Mouse (Mus musculus) MEL (cell line): ENCODE measurements around the gene Dnaaf3. TPM values are rescaled to one million over a fixed set of nuclear protein-coding genes. Genes with fewer than 3 reads are reported as not detected.

Experiments
- DNase-seq: peaks from one replicate; pipeline ENCODE4 v3.0.0; 2011; ENCODE audit warnings: low read depth, low spot score
- H3K27ac ChIP-seq: 2 replicates; pipeline ENCODE4 v1.5.1; 2012; ENCODE audit warnings: low read depth, mild to moderate bottlenecking, control low read depth, low read length, moderate library complexity; ENCODE audit not compliant: control insufficient read depth
- H3K27me3 ChIP-seq, 2 experiments: fragments of 150-350 bp in 1 of 2; sonication (generic) in 1 of 2; 2 replicates each; pipeline ENCODE4 v1.6.1; 2012; ENCODE audit warnings: low read length in 2 of 2, mild to moderate bottlenecking in 2 of 2, improper control_type of control experiment in 1 of 2, moderate library complexity in 1 of 2; ENCODE audit not compliant: insufficient read depth in 2 of 2, control insufficient read depth in 1 of 2
- H3K36me3 ChIP-seq, 2 experiments: 2 replicates each; pipeline ENCODE4 v1.6.1; 2012 to 2014; ENCODE audit warnings: low read length in 2 of 2, improper control_type of control experiment in 1 of 2, inconsistent platforms in 1 of 2, mild to moderate bottlenecking in 1 of 2; ENCODE audit not compliant: insufficient read depth in 2 of 2, control insufficient read depth in 1 of 2
- H3K4me1 ChIP-seq, 2 experiments: fragments of 150-350 bp in 1 of 2; sonication (generic) in 1 of 2; 2 replicates each; pipeline ENCODE4 v1.6.1; 2012; ENCODE audit warnings: low read length in 2 of 2, improper control_type of control experiment in 1 of 2, mild to moderate bottlenecking in 1 of 2; ENCODE audit not compliant: insufficient read depth in 2 of 2, control insufficient read depth in 1 of 2
- H3K4me3 ChIP-seq, 2 experiments: fragments of 150-350 bp in 1 of 2; sonication (generic) in 1 of 2; 2 replicates each; pipeline ENCODE4 v1.5.1; 2012; ENCODE audit warnings: low read depth in 2 of 2, low read length in 2 of 2, mild to moderate bottlenecking in 2 of 2, moderate library complexity in 2 of 2, control low read depth in 1 of 2, improper control_type of control experiment in 1 of 2; ENCODE audit not compliant: control insufficient read depth in 1 of 2, insufficient read depth in 1 of 2
- H3K79me2 ChIP-seq: 2 replicates; pipeline ENCODE4 v1.6.1; 2012; ENCODE audit warnings: mild to moderate bottlenecking, low read length, moderate library complexity; ENCODE audit not compliant: control insufficient read depth, poor library complexity, insufficient read depth
- H3K9ac ChIP-seq: 2 replicates; pipeline ENCODE4 v1.6.1; 2012; ENCODE audit warnings: low read depth, mild to moderate bottlenecking, control low read depth, low read length, moderate library complexity; ENCODE audit not compliant: control insufficient read depth, poor library complexity, severe bottlenecking
- H3K9me3 ChIP-seq: fragments of 150-350 bp; sonication (generic); replicated peaks from 2 replicates; pipeline ENCODE4 v1.6.1; 2012; ENCODE audit warnings: mild to moderate bottlenecking, low read length, improper control_type of control experiment, moderate library complexity; ENCODE audit not compliant: insufficient read depth
- CHD1 ChIP-seq: IDR thresholded peaks from 2 replicates; pipeline ENCODE4 v1.6.1; 2012; ENCODE audit warnings: low read depth, mild to moderate bottlenecking, inconsistent platforms, low read length, improper control_type of control experiment
- CHD2 ChIP-seq: IDR thresholded peaks from 2 replicates; pipeline ENCODE4 v1.6.1; 2011; ENCODE audit warnings: low read length, improper control_type of control experiment
- CTCF ChIP-seq, 3 experiments: IDR thresholded peaks in 2 of 3; conservative IDR thresholded peaks in 1 of 3; 2 replicates each; pipeline ENCODE4 v1.5.1; 2011 to 2012; ENCODE audit warnings: low read length in 3 of 3, low read depth in 2 of 3, mild to moderate bottlenecking in 2 of 3, improper control_type of control experiment in 1 of 3, inconsistent platforms in 1 of 3, mixed read lengths in 1 of 3, moderate library complexity in 1 of 3; ENCODE audit not compliant: control insufficient read depth in 1 of 3, insufficient read depth in 1 of 3, poor library complexity in 1 of 3, severe bottlenecking in 1 of 3
- ELF1 ChIP-seq: IDR thresholded peaks from 2 replicates; pipeline ENCODE4 v1.6.1; 2014; ENCODE audit warnings: low read depth, mild to moderate bottlenecking, inconsistent platforms, low read length, improper control_type of control experiment, moderate library complexity
- ETS1 ChIP-seq: IDR thresholded peaks from 2 replicates; pipeline ENCODE4 v1.6.1; 2012; ENCODE audit warnings: low read depth, mild to moderate bottlenecking, inconsistent platforms, low read length, improper control_type of control experiment, moderate library complexity
- GABPA ChIP-seq: IDR thresholded peaks from 2 replicates; pipeline ENCODE4 v1.6.1; 2012; ENCODE audit warnings: low read depth, mild to moderate bottlenecking, inconsistent platforms, low read length, improper control_type of control experiment, moderate library complexity
- GATA1 ChIP-seq: IDR thresholded peaks from 2 replicates; pipeline ENCODE4 v1.6.1; 2011; ENCODE audit warnings: low read depth, low read length, improper control_type of control experiment
- HCFC1 ChIP-seq: IDR thresholded peaks from 2 replicates; pipeline ENCODE4 v1.6.1; 2012; ENCODE audit warnings: low read depth, mild to moderate bottlenecking, inconsistent platforms, low read length, improper control_type of control experiment, moderate library complexity
- JUND ChIP-seq: IDR thresholded peaks from 2 replicates; pipeline ENCODE4 v1.6.1; 2011; ENCODE audit warnings: low read depth, mild to moderate bottlenecking, improper control_type of control experiment, low read length
- KAT2A ChIP-seq: conservative IDR thresholded peaks from 2 replicates; pipeline ENCODE4 v1.6.1; 2012; ENCODE audit warnings: low read depth, low read length, improper control_type of control experiment, inconsistent platforms
- MAFK ChIP-seq: IDR thresholded peaks from 2 replicates; pipeline ENCODE4 v1.6.1; 2011; ENCODE audit warnings: low read depth, mild to moderate bottlenecking, low read length, improper control_type of control experiment, borderline replicate concordance
- MAX ChIP-seq: IDR thresholded peaks from 2 replicates; pipeline ENCODE4 v1.6.1; 2011; ENCODE audit warnings: low read length, improper control_type of control experiment
- MAZ ChIP-seq: IDR thresholded peaks from 2 replicates; pipeline ENCODE4 v1.6.1; 2012; ENCODE audit warnings: low read depth, mild to moderate bottlenecking, inconsistent platforms, low read length, improper control_type of control experiment
- MXI1 ChIP-seq: IDR thresholded peaks from 2 replicates; pipeline ENCODE4 v1.6.1; 2011; ENCODE audit warnings: mild to moderate bottlenecking, low read depth, low read length, improper control_type of control experiment
- MYB ChIP-seq: IDR thresholded peaks from 2 replicates; pipeline ENCODE4 v1.6.1; 2011; ENCODE audit warnings: mild to moderate bottlenecking, low read depth, low read length, improper control_type of control experiment
- MYC ChIP-seq: IDR thresholded peaks from 2 replicates; pipeline ENCODE4 v1.6.1; 2011; ENCODE audit warnings: low read depth, mild to moderate bottlenecking, low read length, improper control_type of control experiment, moderate library complexity
- NELFE ChIP-seq: IDR thresholded peaks from 2 replicates; pipeline ENCODE4 v1.6.1; 2011; ENCODE audit warnings: low read depth, low read length, improper control_type of control experiment
- NRF1 ChIP-seq: IDR thresholded peaks from 2 replicates; pipeline ENCODE4 v1.6.1; 2014; ENCODE audit warnings: low read depth, mild to moderate bottlenecking, inconsistent platforms, low read length, improper control_type of control experiment, moderate library complexity; ENCODE audit not compliant: poor library complexity, insufficient read depth, severe bottlenecking
- POLR2A ChIP-seq, 2 experiments: IDR thresholded peaks; 2 replicates each; pipeline ENCODE4 v1.6.1; 2011 to 2012; ENCODE audit warnings: low read length in 2 of 2, mild to moderate bottlenecking in 2 of 2, control low read depth in 1 of 2, improper control_type of control experiment in 1 of 2, low read depth in 1 of 2, moderate library complexity in 1 of 2; ENCODE audit not compliant: control insufficient read depth in 1 of 2, insufficient read depth in 1 of 2, poor library complexity in 1 of 2
- POLR2AphosphoS2 ChIP-seq: IDR thresholded peaks from 2 replicates; pipeline ENCODE4 v1.6.1; 2011; ENCODE audit warnings: low read length, improper control_type of control experiment
- POLR2AphosphoS5 ChIP-seq: IDR thresholded peaks from 2 replicates; pipeline ENCODE4 v1.6.1; 2012; ENCODE audit warnings: low read depth, borderline replicate concordance, mild to moderate bottlenecking, inconsistent platforms, low read length, moderate library complexity, mixed read lengths
- RCOR1 ChIP-seq: IDR thresholded peaks from 2 replicates; pipeline ENCODE4 v1.6.1; 2012; ENCODE audit warnings: low read depth, mild to moderate bottlenecking, inconsistent platforms, low read length, improper control_type of control experiment
- SIN3A ChIP-seq: IDR thresholded peaks from 2 replicates; pipeline ENCODE4 v1.6.1; 2012; ENCODE audit warnings: low read length, improper control_type of control experiment, inconsistent platforms
- SMC3 ChIP-seq: IDR thresholded peaks from 2 replicates; pipeline ENCODE4 v1.6.1; 2011; ENCODE audit warnings: low read depth, low read length, improper control_type of control experiment
- TAL1 ChIP-seq: IDR thresholded peaks from 2 replicates; pipeline ENCODE4 v1.6.1; 2012; ENCODE audit warnings: mild to moderate bottlenecking, inconsistent platforms, low read length, moderate library complexity, mixed read lengths
- TBP ChIP-seq: IDR thresholded peaks from 2 replicates; pipeline ENCODE4 v1.8.0; 2011; ENCODE audit warnings: low read depth, low read length, improper control_type of control experiment
- TCF12 ChIP-seq: IDR thresholded peaks from 2 replicates; pipeline ENCODE4 v1.6.1; 2014; ENCODE audit warnings: low read depth, mild to moderate bottlenecking, inconsistent platforms, low read length, improper control_type of control experiment, moderate library complexity
- UBTF ChIP-seq: IDR thresholded peaks from 2 replicates; pipeline ENCODE4 v1.6.1; 2012; ENCODE audit warnings: low read depth, mild to moderate bottlenecking, inconsistent platforms, low read length, improper control_type of control experiment, moderate library complexity, borderline replicate concordance; ENCODE audit not compliant: insufficient read depth
- USF1 ChIP-seq: IDR thresholded peaks from 2 replicates; pipeline ENCODE4 v1.6.1; 2014; ENCODE audit warnings: low read depth, mild to moderate bottlenecking, inconsistent platforms, low read length, improper control_type of control experiment, moderate library complexity
- USF2 ChIP-seq, 2 experiments: IDR thresholded peaks; 2 replicates each; pipeline ENCODE4 v1.6.1; 2011 to 2012; ENCODE audit warnings: improper control_type of control experiment in 2 of 2, low read length in 2 of 2, borderline replicate concordance in 1 of 2, inconsistent platforms in 1 of 2, low read depth in 1 of 2, mild to moderate bottlenecking in 1 of 2; ENCODE audit not compliant: insufficient read depth in 1 of 2
- ZMIZ1 ChIP-seq: IDR thresholded peaks from 2 replicates; pipeline ENCODE4 v1.6.1; 2012; ENCODE audit warnings: low read depth, mild to moderate bottlenecking, inconsistent platforms, low read length, improper control_type of control experiment, moderate library complexity
- polyA plus RNA-seq, 2 experiments: library from polyadenylated mRNA; stranded (reverse) in 1 of 2; unstranded in 1 of 2; fragments of >175 nt in 1 of 2; fragments of >200 nt in 1 of 2; gene quantifications; 2 replicates each; pipeline versions ENCODE4 v1.2.1 to v1.2.4; 2012; ENCODE audit warnings: low replicate concordance in 2 of 2, low read depth in 1 of 2; ENCODE audit not compliant: insufficient read length in 2 of 2, insufficient read depth in 1 of 2, missing spikeins in 1 of 2
- total RNA-seq: library from RNA; depleted of rRNA; stranded (reverse); fragments of 300-350 nt; gene quantifications from 2 replicates; pipeline ENCODE4 v1.2.3, GENCODE M21; 2012

Dnaaf3 gene
- total and polyA plus RNA-seq, 3 experiments: 0.73 to 2.9 TPM; not detected in 1

GRCm38 (mm10) chr7:4502421-4503090, 29.7 kb downstream of the Dnaaf3 start (continued):
- TF ChIP-seq ZMIZ1 (no peak), HCFC1 (peak; percentile 95), TAL1 (no peak), POLR2A (IDR thresholded peaks at IDR 0.05; ENCODE audit: control insufficient read depth in 1 of 2, insufficient read depth in 1 of 2, low read depth in 1 of 2, low read length in 2 of 2, poor library complexity in 1 of 2) (no peak), TBP (no peak), KAT2A (peak; percentile 92), NRF1 (no peak), RCOR1 (no peak), POLR2AphosphoS5 (no peak), MAFK (no peak), USF1 (no peak), USF2 (IDR thresholded peaks at IDR 0.05; ENCODE audit: borderline replicate concordance in 1 of 2, insufficient read depth in 1 of 2, low read depth in 1 of 2, low read length in 2 of 2) (no peak)

DNA sequence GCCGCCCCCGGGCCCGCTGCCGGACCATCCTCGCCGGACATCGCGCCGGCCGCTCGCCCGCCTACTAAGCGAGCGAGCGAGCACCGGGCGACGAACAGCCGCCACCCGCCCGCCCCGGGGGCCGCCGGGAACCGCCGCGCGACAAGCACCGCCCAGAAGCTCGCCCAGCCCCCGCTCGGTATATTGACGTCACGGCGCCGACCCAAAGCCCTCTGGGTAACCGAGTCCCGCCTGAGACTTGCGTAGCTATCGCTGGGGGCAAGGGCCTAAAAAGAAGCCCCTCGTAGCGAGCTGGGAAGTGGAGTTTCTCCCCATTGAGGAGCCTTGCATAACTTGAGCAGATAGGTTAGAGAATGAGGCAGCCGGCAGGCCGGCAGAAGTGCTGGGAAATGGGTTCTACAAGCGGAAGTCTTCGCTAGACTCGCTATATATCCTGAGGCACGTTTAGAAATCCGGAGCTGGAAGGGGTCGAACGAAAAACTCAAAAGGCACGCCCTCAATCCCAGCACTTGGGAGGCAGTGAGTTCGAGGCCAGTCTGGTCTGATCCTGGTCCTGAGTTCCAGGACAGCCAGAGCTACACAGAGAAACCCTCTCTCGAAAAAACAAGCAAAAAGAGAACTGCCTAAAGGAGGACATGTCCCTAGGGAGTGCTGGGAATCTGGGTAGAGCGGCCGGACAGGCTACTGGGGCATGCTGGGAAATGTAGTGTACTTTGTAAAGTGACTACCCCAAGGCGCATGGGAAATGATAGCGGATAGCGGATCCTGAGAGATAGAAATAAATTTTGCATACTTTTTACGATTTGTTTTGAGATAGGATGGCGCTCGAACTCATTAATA, 30.5 kb downstream of the Dnaaf3 start, which contains the start of gene Ppp1r12c:
Gene Ppp1r12c (minus strand): TSS at position 123 of the 840 bp plus-strand sequence.
- H3K79me2 ChIP-seq: peaks cover 47% of the 10 kb centered on the region
- TF ChIP-seq UBTF: no peak
- peak; percentile 6; the same call in 1 of the 2 replicates for TF ChIP-seq ETS1
- peak; percentile 50 for TF ChIP-seq TCF12
- no peak for TF ChIP-seq SMC3
- TF ChIP-seq KAT2A: peak; percentile 84
- peak; percentile 71 for TF ChIP-seq MAZ
- TF ChIP-seq CHD1: peak; percentile 97
- 0 out of 2 replicates have a peak, but pooled peaks have one; percentile 20 for TF ChIP-seq NRF1
- peak; percentile 68 for TF ChIP-seq ZMIZ1
- TF ChIP-seq JUND: no peak
- peak; percentile 35; the same call in 1 of the 2 replicates for TF ChIP-seq GATA1
- TF ChIP-seq MXI1: peak; percentile 73
- 0 out of 2 replicates have a peak, but pooled peaks have one; percentile 9 for TF ChIP-seq MYB
- TF ChIP-seq HCFC1: peak; percentile 89
- TF ChIP-seq ELF1: peak; percentile 58
- no peak; the same call in 1 of the 2 replicates for TF ChIP-seq GABPA
- TF ChIP-seq MYC: peak; percentile 73; the same call in 1 of the 2 replicates
- TF ChIP-seq MAX: 0 out of 2 replicates have a peak, but pooled peaks have one; percentile 1
- peak; percentile 55 for TF ChIP-seq SIN3A
- TF ChIP-seq POLR2A (IDR thresholded peaks at IDR 0.05; ENCODE audit: control insufficient read depth in 1 of 2, insufficient read depth in 1 of 2, low read depth in 1 of 2, low read length in 2 of 2, poor library complexity in 1 of 2): peak; percentile 73 to 91
- 0 out of 6 replicates have a peak, but pooled peaks of 1 of the 3 experiments have one; percentile 0 for TF ChIP-seq CTCF (IDR thresholded peaks at IDR 0.05 in 2 of 3, conservative IDR thresholded peaks at IDR 0.05 in 1 of 3; ENCODE audit: control insufficient read depth in 1 of 3, insufficient read depth in 1 of 3, low read depth in 2 of 3, low read length in 3 of 3, poor library complexity in 1 of 3, severe bottlenecking in 1 of 3)
- peak; percentile 75 for TF ChIP-seq NELFE
- TF ChIP-seq CHD2: no peak
- TF ChIP-seq POLR2AphosphoS2: 0 out of 2 replicates have a peak, but pooled peaks have one; percentile 55
- peak; percentile 74 for TF ChIP-seq TBP

More for the DNA sequence above, 30.5 kb downstream of the Dnaaf3 start, which contains the start of gene Ppp1r12c:
- peak; percentile 92 for DNase-seq
- H3K9me3 ChIP-seq: no peaks in the 10 kb centered on the region
- H3K36me3 ChIP-seq: peaks cover 3 to 32% of the 10 kb centered on the region in 2 experiments; a peak in 3 of 4 replicates
- H3K27ac ChIP-seq: peak within 1 kb of the TSS; percentile 87
- H3K27me3 ChIP-seq: no peaks in the 10 kb centered on the region
- H3K4me3 ChIP-seq: peak within 1 kb of the TSS; percentile 90 to 95
- peak within 1 kb of the TSS; percentile 93 for H3K9ac ChIP-seq
- peaks cover 10 to 39% of the 10 kb centered on the region in 2 experiments for H3K4me1 ChIP-seq
